Mouse (Mus musculus) midbrain, embryonic 11.5 days (tissue): ENCODE data around the gene Dtx1. TPM values are rescaled to one million over a fixed set of nuclear protein-coding genes. Genes with fewer than 3 reads are reported as not detected.
A peak's percentile ranks its signal among the peaks of the same experiment; 100 is the strongest.

Experiments used
- ATAC-seq: fragments of 200-750 bp; cut with Nextera tagmentation; 2 replicates; pipeline ENCODE4 v1.8.0; 2017; ENCODE audit warnings: moderate TSS enrichment, moderate library complexity; ENCODE audit not compliant: low FRiP score
- DNase-seq: peaks from one replicate; pipeline ENCODE4 v3.0.0; 2015; ENCODE audit warnings: low spot score; ENCODE audit errors: missing footprints
- H3K27ac ChIP-seq: fragments of 300-500 bp; sonication (generic); 2 replicates; pipeline ENCODE4 v1.5.1; 2014; ENCODE audit warnings: low read depth, low read length
- H3K27me3 ChIP-seq: fragments of 300-500 bp; sonication (generic); 2 replicates; pipeline ENCODE4 v1.6.1; 2014; ENCODE audit warnings: mild to moderate bottlenecking, low read length, moderate library complexity, mixed read lengths; ENCODE audit not compliant: control insufficient read depth, insufficient read depth
- H3K36me3 ChIP-seq: fragments of 300-500 bp; sonication (generic); 2 replicates; pipeline ENCODE4 v1.6.1; 2014; ENCODE audit warnings: mild to moderate bottlenecking, low read length, moderate library complexity, mixed read lengths; ENCODE audit not compliant: control insufficient read depth, insufficient read depth
- H3K4me1 ChIP-seq: fragments of 300-500 bp; sonication (generic); 2 replicates; pipeline ENCODE4 v1.6.1; 2014; ENCODE audit warnings: low read length; ENCODE audit not compliant: control insufficient read depth, insufficient read depth
- H3K4me2 ChIP-seq: fragments of 300-500 bp; sonication (generic); 2 replicates; pipeline ENCODE4 v1.6.1; 2014; ENCODE audit warnings: mild to moderate bottlenecking, moderate library complexity
- H3K4me3 ChIP-seq: fragments of 300-500 bp; sonication (generic); 2 replicates; pipeline ENCODE4 v1.5.1; 2014; ENCODE audit warnings: low read depth, low read length
- H3K9ac ChIP-seq: fragments of 300-500 bp; sonication (generic); 2 replicates; pipeline ENCODE4 v1.6.1; 2014; ENCODE audit warnings: low read length
- H3K9me3 ChIP-seq: fragments of 300-500 bp; sonication (generic); 2 replicates; pipeline ENCODE4 v1.6.1; 2016; ENCODE audit warnings: low read length; ENCODE audit not compliant: control insufficient read depth
- WGBS: fragments of 180-500 bp; shearing (Covaris S2); extraction: QIAGEN DNeasy Blood & Tissue Kit; methylation state at CpG from one replicate; pipeline ENCODE4 v1.1.7; 2014; 5-methylcytosine and 5-hydroxymethylcytosine counted together
- polyA plus RNA-seq: library from polyadenylated mRNA; unstranded; fragments of >200 nt; fragmentation: Nextera tagmentation; extraction: Ambion mirVana; gene quantifications from 2 replicates; pipeline ENCODE4 v1.2.1, GENCODE M21; 2014

Gene Dtx1
- polyA plus RNA-seq, 1 experiment from 2014 or later, result 5.2 TPM

DNA sequence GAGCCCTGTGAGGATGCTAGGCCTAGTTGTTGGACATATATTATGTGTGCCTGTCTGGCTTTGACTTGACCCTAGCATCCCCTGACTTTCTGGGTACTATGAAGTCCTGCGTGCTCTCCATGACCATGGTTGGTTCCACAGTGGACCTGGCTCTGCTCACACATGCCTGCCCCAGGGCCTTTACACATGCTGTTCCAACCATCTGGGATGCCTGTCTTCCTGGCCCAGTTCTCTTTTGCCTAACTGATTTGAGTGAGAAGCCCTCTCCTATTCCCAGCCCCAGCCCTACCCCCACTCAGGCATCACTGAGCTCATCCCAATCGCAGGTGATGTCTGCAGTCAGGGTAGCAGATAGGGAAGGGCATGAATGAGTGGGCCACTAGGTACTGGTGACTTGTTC is 57.9 kb downstream of the Dtx1 start:
- no peak overlapping the region for H3K4me2 ChIP-seq
- no peaks in the 10 kb centered on the region for H3K36me3 ChIP-seq
- peaks cover 13% of the 10 kb centered on the region for H3K27me3 ChIP-seq
- no peak overlapping the region for H3K27ac ChIP-seq
- WGBS, result 90% methylated on average over 2 of the region's 2 CpGs
- H3K9me3 ChIP-seq, result no peaks in the 10 kb centered on the region
- DNase-seq (peak; percentile 35), ATAC-seq (no peak)
- H3K9ac ChIP-seq, result no peak overlapping the region
- H3K4me1 ChIP-seq, result peaks cover 3% of the 10 kb centered on the region
- H3K4me3 ChIP-seq, result no peak overlapping the region

DNA sequence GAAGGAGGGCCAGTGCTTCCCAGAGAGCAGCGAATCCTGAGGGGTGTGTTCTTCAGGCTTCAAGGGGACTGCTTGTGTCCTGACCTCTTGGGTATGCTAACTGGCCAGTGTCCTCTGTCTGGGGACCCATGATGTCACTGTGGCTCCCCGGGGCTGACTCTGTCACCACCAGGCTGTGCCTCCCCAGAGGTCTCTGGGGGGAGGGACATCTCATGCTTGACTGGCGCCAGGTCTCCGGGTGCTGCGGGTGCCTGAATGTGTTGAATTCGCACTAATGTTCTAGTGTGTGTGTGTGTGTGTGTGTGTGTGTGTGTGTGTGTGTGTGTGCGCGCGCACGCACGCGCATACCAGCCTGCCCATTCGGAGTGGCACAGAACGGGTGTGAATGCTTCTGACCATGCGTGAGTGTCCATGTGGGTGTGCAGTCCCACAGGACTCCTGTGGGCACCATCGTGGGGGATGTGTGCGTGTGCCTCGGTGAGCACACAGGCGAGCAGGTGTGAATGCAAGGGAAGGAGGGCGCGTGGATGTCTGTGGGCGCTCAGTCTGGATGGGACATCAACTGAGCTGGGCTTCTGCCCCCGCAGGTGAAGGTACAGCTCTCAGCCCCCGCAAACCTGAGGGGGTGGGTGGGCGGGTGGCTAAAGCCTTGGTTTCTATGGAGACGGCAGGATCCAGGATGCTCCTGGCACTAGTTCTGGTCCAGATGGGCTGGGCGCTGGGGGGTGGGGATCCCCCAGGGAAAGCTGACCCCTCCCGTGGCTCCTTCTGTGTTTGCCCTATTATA is 58.6 kb downstream of the Dtx1 start:
- Histone ChIP-seq H3K4me3 (no peak overlapping the region), H3K9me3 (no peaks in the 10 kb centered on the region), H3K27ac (no peak overlapping the region), H3K27me3 (peaks cover 17% of the 10 kb centered on the region), H3K4me1 (peaks cover 6% of the 10 kb centered on the region), H3K9ac (no peak overlapping the region), H3K4me2 (no peak overlapping the region), H3K36me3 (no peaks in the 10 kb centered on the region)
- WGBS, result 82% methylated on average over 28 of the region's 28 CpGs
- no peak for ATAC-seq
- peak; percentile 67 for DNase-seq

DNA sequence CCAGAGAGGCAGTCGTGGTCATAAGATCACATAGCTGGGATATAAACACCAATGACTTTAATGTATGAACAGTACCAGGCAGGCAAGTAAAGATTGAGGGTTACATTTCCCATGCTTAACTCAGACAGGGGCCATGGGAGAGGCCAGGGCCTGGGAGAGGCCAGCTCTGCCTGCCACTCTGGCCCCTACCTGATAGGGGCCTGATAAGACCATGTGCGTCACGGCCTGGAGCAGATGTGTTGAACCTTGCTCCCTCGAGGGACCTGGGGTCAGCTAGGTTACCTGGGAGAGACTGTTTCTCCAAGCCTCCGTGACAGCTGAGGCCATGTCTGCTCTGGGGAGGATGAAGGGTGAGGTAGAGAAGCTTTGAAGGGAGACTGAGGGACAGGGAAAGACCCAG is 60.5 kb downstream of the Dtx1 start:
- Histone ChIP-seq H3K9ac (no peak overlapping the region), H3K4me3 (no peak overlapping the region), H3K27me3 (peaks cover 20% of the 10 kb centered on the region), H3K4me2 (no peak overlapping the region), H3K27ac (no peak overlapping the region), H3K9me3 (no peaks in the 10 kb centered on the region), H3K36me3 (no peaks in the 10 kb centered on the region), H3K4me1 (peaks cover 6% of the 10 kb centered on the region)
- ATAC-seq (no peak), DNase-seq (no peak)
- 78% methylated on average over 5 of the region's 5 CpGs for WGBS

DNA sequence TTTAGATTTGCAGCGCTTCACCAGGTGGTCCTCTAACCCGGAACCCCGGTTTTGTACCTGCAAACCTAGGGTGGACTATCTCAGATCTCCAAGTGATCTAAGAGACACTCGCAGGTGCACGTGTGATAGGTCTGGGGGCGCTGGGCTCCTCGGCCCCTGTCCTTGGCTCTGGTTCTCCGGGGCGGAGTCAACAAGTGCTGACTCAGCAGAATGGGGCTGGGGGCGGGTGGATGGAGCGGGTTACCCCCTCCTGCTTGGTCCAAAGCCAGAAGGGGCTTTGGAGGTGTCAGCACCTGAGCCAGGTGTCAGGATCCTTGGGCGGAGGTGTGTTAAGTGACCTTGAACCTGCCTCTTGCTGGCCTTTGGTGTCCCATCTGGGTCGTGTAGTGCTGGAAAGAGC is 61.8 kb downstream of the Dtx1 start:
- H3K9me3 ChIP-seq, result no peaks in the 10 kb centered on the region
- H3K9ac ChIP-seq, result no peak overlapping the region
- 26% methylated on average over 13 of the region's 13 CpGs for WGBS
- no peak for DNase-seq
- H3K4me1 ChIP-seq, result peaks cover 6% of the 10 kb centered on the region
- no peak for ATAC-seq
- no peaks in the 10 kb centered on the region for H3K36me3 ChIP-seq
- H3K27ac ChIP-seq, result no peak overlapping the region
- no peak overlapping the region for H3K4me3 ChIP-seq
- H3K27me3 ChIP-seq, result peaks cover 20% of the 10 kb centered on the region
- no peak overlapping the region for H3K4me2 ChIP-seq

DNA sequence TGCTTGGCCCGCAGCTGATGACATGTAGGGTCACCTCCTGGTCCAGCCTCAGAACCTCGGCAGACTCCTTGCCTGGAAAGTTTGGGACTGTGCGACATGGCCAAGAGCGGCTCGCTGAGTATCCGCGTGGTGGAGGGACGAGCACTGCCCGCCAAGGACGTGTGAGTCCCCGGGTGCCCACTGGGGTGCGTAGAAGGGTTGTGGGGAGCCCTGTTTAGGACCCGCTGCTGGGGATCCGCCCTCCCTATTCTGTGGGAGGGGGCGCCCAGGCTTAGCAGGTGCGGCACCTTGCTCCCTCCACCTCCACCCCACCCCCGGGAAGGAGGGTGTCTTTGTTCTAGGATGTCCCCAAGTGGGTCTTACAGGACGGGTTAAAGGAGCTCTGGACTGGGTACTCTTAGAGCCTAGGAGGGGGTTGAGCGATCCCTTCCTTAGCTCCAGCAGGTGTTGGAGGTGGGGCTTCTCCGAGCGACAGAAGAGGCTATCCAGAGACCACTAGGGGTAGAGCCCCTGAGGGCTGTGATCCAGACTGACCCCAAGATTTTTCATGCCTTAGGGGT is 62.3 kb downstream of the Dtx1 start:
- Histone ChIP-seq H3K9ac (no peak overlapping the region), H3K27me3 (peaks cover 20% of the 10 kb centered on the region), H3K4me1 (peaks cover 6% of the 10 kb centered on the region), H3K27ac (no peak overlapping the region), H3K4me2 (peak overlapping the region; percentile 36; the same call in 1 of the 2 replicates), H3K36me3 (no peaks in the 10 kb centered on the region), H3K9me3 (no peaks in the 10 kb centered on the region), H3K4me3 (peak overlapping the region; percentile 9; the same call in 1 of the 2 replicates)
- WGBS, result 3% methylated on average over 21 of the region's 21 CpGs
- DNase-seq (no peak), ATAC-seq (peak; percentile 44)

DNA sequence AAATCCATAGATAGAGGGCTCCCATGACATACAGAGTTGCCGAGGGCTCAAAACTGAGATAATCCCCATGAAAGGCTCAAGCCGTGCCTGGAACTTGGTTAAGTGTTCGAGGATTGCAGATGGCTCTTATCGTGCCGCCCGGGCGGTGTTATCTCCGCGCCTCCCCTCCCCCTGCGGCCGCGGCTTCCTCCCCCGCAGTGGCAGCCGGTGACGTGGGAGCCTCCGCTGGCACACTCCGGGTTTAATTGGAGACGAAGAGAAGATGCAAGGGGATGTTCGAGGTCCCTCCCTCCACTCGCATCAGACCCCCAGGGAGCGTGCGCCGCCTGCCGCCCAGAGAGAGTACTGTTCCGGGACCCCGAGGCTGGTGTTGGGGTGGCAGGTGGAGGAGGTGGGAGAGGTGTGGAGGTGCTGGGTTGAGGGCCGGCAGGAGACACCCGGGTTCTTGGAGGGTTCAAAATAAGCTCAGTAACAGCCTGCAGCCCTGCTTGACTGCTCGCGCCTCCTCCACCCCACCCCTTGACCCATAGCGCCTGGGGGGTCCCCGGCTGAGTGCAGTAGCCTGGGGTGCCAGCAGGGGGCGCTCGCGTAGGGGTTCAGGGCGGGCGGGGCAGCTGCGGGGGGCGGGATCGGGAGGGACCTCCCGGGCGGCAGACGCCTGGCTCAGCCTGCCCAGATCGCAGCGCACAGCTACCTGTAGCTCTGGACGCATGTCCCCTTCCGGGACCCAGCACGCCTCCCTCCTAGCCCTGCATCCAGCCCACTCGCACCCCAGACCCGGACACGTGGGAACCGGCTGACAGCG is 63.0 kb downstream of the Dtx1 start, which contains the start of gene Rasal1:
TSS of gene Rasal1 (plus strand) at position 244 of the 805 bp plus-strand sequence.
- ATAC-seq, result peak; percentile 57
- peaks cover 20% of the 10 kb centered on the region for H3K27me3 ChIP-seq
- H3K9ac ChIP-seq, result no peak within 1 kb of the TSS
- WGBS, result under 1% methylated on average over 45 of the region's 53 CpGs
- H3K27ac ChIP-seq, result no peak within 1 kb of the TSS
- H3K4me3 ChIP-seq, result peak within 1 kb of the TSS; percentile 9; the same call in 1 of the 2 replicates
- peak; percentile 90 for DNase-seq
- no peaks in the 10 kb centered on the region for H3K9me3 ChIP-seq
- no peaks in the 10 kb centered on the region for H3K36me3 ChIP-seq
- peak within 1 kb of the TSS; percentile 36 for H3K4me2 ChIP-seq
- peaks cover 6% of the 10 kb centered on the region for H3K4me1 ChIP-seq

DNA sequence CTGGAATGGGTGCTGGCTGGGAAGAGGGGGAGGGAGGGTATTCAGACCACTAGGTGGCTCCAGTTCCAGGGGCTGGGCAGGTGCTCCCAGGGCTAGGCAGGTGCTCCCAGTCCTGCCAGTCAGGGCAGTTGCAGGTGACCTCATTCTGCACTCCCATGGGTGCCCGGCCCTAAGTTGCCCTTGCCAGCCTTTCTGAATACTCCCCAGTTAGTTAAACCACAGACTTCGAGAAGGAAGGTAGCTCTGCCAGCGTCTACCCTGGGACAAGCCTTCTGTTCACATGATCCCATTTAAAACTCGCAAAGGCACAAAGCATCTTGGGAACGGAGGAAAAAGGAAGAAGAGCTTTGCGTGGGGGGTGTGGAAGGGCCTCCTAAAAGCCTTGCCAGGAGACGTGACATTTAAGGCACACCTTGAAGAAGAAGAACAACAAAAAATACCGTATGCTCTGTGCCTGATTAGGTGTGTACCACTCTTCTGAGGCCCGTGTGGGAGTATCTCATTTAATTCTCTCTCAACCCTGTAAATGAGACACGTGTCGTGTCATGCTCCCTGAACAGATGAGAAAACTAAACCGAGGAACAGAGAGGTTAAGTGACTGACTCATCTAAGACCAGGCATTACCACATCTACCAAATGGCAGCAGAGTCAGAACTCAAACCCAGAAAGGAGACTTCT is 63.8 kb downstream of the Dtx1 start:
- H3K27me3 ChIP-seq, result peaks cover 20% of the 10 kb centered on the region
- H3K4me3 ChIP-seq, result no peak overlapping the region
- H3K4me2 ChIP-seq, result no peak overlapping the region
- no peak overlapping the region for H3K27ac ChIP-seq
- DNase-seq (peak; percentile 82), ATAC-seq (no peak)
- WGBS, result 40% methylated on average over 12 of the region's 12 CpGs
- peaks cover 6% of the 10 kb centered on the region for H3K4me1 ChIP-seq
- no peaks in the 10 kb centered on the region for H3K9me3 ChIP-seq
- no peaks in the 10 kb centered on the region for H3K36me3 ChIP-seq
- H3K9ac ChIP-seq, result no peak overlapping the region

DNA sequence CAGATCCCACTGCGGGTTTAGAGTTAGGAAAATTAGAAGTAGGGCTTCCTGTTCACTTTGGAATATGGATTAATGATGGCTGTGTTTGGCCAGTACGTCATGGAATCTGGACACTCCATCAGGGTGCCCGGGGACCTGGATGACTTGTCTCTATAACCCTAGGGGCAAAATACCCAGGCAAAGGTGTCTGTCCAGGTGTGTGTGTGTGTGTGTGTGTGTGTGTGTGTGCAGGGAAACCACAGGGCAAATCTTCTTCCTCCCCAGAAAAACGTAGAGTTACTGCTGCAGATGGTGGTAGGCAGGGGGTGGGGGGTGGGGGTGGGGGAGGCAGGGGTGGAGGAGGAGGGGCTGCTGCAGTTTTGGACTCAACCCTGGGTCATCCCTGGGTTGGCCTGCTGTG is 64.4 kb downstream of the Dtx1 start:
- H3K9ac ChIP-seq, result no peak overlapping the region
- H3K27ac ChIP-seq, result no peak overlapping the region
- no peak for ATAC-seq
- no peak overlapping the region for H3K4me2 ChIP-seq
- DNase-seq, result peak; percentile 69
- peaks cover 20% of the 10 kb centered on the region for H3K27me3 ChIP-seq
- no peak overlapping the region for H3K4me3 ChIP-seq
- H3K9me3 ChIP-seq, result no peaks in the 10 kb centered on the region
- no peaks in the 10 kb centered on the region for H3K36me3 ChIP-seq
- 68% methylated on average over 4 of the region's 4 CpGs for WGBS
- H3K4me1 ChIP-seq, result peaks cover 6% of the 10 kb centered on the region
